Mouse (Mus musculus): ENCODE measurements around the gene Adprhl2.

DNA sequence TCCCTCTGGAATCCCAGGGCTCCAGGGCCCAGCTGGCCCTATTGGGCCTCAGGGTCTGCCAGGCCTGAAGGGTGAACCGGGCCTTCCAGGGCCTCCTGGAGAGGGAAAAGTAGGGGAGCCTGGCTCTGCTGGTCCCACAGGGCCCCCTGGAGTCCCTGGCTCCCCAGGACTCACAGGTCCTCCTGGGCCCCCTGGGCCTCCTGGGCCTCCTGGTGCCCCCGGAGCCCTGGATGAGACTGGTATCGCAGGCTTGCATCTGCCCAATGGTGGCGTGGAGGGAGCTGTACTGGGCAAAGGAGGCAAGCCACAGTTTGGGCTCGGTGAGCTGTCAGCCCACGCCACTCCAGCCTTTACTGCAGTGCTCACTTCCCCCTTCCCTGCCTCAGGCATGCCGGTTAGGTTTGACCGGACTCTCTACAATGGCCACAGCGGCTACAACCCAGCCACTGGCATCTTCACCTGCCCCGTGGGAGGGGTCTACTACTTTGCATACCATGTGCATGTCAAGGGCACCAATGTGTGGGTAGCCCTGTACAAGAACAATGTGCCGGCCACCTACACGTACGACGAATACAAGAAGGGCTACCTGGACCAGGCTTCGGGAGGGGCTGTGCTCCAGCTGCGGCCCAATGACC, 9.8 kb downstream of the Adprhl2 start:
- no peak for TF ChIP-seq CTCF (IDR thresholded peaks at IDR 0.05; ENCODE audit: borderline replicate concordance, extremely low read depth, insufficient read depth, insufficient read length)
- TF ChIP-seq POLR2A (IDR thresholded peaks at IDR 0.05; ENCODE audit: borderline replicate concordance, extremely low read depth, insufficient read depth, insufficient read length, poor library complexity, severe bottlenecking): no peak
